Mouse (Mus musculus) lung, postnatal 36 days (tissue): ENCODE results near the gene Fam227a.
A peak's percentile ranks its signal among the peaks of the same experiment; 100 is the strongest.
"Not testable (repeated sequence)": the region's sequence is repeated elsewhere in the genome, so short reads cannot be mapped to it uniquely, and the experiment has no call there.

Source experiments
- DNase-seq: peaks from one replicate; pipeline ENCODE4 v3.0.0; 2022; ENCODE audit warnings: mixed read lengths

Gene Fam227a

DNA sequence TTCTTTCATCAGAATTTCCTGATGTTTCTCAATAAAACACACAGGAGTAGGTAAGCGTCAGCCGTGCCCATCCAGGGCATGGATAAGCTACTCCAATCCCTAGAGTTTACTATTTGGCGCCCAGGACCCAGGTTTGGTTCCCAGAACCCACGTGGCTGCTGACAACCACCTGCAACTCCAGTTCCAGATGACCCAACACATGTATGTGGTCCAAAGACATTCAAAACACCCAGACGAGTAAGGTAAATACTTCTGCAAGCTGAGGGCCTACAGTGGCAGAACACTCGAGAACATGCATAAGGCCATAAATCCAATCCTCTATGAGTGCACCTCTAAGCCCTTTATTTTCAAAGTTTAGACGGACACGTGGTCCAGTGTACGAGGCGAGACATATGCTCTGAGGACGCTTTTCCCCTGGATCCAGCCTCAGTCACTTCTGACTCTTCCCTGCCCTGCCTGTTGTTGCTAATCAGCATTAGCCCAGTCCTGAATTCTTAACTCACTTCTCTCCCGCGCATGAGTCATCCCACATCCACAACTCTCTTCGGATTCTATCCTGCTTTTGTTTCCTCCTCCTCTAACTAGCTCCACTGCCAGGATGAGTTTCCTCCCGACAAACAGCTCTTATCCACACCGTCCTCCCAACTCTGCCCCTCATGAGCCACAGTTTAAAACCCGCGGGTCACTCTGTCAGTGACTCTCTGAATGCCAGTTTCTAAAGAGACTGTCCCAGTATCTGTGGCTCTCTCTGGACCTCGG lies 25.1 kb upstream of the Fam227a start:
- no peak for DNase-seq

GRCm38 (mm10) chr15:79683146-79683545 lies 24.4 kb upstream of the Fam227a start:
- DNase-seq, result no peak

GRCm38 (mm10) chr15:79681973-79682372 lies 23.2 kb upstream of the Fam227a start:
- no peak for DNase-seq

DNA sequence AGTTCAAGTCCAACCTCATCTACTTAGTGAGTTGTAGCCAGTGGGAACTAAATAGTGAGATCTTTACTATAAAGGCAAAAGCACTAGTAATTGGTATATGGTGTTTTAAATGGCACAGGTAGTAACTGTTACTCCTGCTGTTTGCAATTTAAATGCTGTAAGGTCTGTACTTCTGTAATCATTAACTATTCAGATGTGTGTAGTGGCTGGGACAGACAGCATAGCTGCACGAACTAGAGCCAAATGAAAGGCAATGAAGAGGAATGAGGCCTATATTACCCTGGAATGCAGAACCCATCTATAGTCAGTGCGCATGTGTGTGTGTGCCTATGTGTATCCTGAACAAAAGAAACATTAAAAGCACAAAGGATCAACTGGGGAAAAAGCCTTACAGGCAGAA lies 19.2 kb upstream of the Fam227a start:
- no peak for DNase-seq

GRCm38 (mm10) chr15:79671828-79672348 lies 13.1 kb upstream of the Fam227a start:
- DNase-seq, result not testable (repeated sequence)

DNA sequence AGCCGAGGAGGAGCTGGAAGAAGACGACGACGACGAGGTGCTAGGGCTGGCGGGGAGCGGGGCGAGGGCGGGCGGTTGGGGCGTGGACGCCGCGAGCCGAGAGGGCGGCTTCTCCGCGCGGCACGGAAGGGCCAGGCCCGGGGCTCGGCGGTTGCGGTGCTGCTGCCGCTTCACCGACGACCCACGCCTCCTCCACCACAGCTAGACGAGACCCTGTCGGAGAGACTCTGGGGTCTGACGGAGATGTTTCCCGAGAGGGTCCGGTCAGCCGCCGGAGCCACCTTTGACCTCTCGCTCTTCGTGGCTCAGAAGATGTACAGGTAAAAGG lies 12.2 kb upstream of the Fam227a start:
- no peak for DNase-seq

DNA sequence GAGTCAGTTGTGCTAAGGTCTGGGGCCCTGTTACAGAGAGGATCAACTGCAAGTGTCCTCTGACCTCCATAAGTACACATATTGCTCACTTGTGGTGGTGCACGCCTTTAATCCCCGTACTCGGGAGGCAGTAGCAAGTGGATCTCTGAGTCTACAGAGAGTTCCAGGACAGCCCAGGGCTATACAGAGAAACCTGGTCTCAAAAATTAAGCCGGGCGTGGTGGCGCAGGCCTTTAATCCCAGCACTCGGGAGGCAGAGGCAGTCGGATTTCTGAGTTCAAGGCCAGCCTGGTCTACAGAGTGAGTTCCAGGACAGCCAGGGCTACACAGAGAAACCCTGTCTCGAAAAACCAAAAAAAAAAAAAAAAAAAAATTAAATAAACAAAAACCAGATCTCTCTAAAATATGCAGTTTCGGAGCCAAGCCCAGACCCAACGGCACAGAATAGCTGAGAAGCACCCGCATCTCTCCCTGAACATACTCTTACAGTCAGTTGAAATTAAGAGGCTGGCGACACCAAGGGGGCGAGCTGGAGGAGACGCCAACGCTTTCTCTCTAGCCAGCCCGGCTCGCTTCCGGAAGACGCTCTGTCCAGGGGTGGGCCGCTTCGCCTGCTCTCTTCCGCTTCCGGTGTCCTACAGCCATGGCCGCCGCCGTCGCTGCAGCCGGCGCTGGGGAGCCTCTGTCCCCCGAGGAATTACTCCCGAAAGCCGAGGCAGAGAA lies 11.7 kb upstream of the Fam227a start, which contains the start of gene Tomm22:
Gene Tomm22, plus strand, starts transcription at position 613 of the 723 bp plus-strand sequence.
- DNase-seq, result peak; percentile 94

DNA sequence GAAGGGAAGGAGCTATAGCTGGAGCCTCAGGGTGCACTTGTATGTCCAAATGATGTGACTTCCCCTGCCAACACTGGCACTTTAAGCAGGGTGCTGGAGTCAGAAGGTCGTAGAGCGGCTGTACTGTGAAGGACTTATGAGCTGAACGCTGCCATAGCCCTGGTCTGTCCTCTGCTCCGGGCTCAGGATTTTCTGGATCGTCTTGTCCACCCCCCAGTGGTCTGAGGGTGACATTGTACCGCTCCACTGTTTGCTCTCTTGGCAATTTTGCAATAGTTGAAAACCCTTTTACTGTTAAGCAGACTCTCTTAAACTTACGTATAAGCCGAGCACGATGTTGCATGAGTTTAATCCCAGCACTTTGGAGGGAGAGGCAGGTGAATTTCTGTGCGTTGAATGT lies 10.4 kb upstream of the Fam227a start:
- peak; percentile 40 for DNase-seq

- DNase-seq, result no peak
Measured at GRCm38 (mm10) chr15:79664666-79665065, 5.9 kb upstream of the Fam227a start.

GRCm38 (mm10) chr15:79661852-79662251 lies 3.1 kb upstream of the Fam227a start:
- DNase-seq, result peak; percentile 66

GRCm38 (mm10) chr15:79657837-79658530 lies 772 bp downstream of the Fam227a start:
- peak; percentile 97 for DNase-seq

DNA sequence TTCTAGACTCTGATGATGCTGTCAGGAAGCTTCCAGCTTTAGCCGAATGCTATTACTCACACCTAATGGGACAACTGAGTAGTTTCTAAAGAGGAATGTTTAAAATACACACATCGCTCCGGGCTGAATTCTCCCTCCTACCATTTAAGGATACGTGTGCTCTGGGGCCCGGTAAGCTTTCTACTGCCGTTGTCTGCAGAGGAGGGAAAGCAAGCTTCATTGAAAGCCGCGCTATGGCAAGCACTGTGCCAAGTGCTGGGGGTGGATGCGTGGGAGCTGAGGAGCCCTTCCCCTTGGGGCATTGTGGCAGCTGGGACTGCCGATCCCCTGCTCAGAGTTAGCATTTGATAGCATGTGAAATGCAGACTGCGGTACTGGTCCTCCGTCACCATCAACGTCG lies 2.3 kb downstream of the Fam227a start:
- no peak for DNase-seq

DNA sequence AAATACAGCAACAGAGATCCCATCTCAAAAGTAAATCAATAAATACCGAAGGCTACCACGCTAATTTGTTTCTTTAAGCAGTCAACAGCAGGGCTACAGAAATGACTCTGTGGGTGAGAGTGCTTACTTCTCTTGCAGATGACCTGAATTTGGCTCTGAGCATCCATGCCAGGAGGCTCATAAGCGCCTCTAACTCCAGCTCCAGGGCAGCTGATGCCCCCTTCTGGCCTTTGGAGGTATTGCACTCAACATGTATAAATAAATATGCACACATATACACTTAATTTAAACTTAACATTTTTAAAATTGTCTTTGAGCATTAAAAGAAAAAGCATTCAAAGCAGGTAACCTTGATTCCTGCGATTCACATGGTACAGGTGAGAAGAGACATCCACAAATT lies 7.3 kb downstream of the Fam227a start:
- DNase-seq, result no peak

DNA sequence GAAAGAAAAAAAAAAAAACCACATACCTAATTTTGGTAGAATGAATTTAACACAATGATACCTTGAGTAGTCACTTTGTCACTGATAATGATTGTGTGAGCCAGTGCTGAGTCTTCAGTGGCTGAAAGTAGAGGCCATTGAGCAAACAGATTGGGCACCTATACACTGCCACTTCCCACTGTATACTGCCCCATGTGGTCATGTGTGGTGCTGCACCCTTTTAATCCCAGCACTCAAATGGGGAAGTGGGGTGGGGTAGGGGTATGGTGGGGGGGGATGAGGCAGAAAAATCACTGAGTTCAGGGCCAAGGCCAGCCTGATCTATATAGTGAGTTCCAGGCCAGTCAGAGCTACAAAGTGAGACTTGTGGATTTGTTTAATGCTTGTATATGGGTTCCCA lies 8.2 kb downstream of the Fam227a start:
- peak; percentile 51 for DNase-seq

- no peak for DNase-seq
Measured at GRCm38 (mm10) chr15:79648130-79648529, 10.6 kb downstream of the Fam227a start.

- no peak for DNase-seq
Measured at GRCm38 (mm10) chr15:79645483-79645882, 13.3 kb downstream of the Fam227a start.

- DNase-seq, result no peak
Measured at GRCm38 (mm10) chr15:79641135-79641817, 17.5 kb downstream of the Fam227a start.

DNA sequence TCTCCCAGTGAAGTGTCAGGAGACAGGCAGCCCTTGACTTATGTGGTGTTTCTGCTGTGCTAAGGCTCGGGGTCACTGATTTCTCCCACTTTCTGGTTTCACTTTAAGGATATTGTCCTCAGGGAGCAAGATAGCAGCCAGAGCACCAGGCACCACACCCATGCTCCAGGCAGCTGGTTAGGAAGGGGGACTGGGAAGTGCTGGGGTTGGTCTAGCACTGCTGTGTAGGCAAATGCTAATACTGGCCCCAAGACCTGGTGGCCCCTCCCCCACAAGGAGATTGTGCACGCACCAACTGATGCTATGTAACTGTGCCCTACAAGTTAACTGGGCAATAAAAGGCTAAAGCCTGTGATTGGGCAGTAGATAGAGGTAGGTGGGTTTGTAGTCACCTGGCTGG lies 28.3 kb downstream of the Fam227a start:
- DNase-seq, result no peak

- no peak for DNase-seq
Measured at GRCm38 (mm10) chr15:79619770-79620414, 38.9 kb downstream of the Fam227a start.

DNA sequence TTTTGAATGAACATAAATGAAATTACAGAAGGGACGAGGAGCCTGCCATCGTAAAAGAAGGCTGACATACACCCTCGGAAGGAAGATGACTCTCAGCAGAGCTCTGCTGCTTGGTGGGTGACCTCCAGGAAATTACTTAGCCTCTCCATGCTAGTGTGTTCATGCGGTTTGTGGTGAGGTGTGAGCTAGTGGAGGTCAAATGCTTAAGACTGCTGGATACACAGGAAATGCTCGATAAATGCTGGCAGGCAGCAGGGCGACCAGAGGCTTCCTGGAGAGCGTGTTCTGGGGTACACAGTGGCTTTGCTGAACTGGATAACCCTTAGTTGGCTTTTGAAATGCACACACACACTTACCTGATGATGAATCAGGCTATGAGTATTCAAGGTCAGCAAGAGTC lies 40.3 kb downstream of the Fam227a start:
- DNase-seq, result no peak

DNA sequence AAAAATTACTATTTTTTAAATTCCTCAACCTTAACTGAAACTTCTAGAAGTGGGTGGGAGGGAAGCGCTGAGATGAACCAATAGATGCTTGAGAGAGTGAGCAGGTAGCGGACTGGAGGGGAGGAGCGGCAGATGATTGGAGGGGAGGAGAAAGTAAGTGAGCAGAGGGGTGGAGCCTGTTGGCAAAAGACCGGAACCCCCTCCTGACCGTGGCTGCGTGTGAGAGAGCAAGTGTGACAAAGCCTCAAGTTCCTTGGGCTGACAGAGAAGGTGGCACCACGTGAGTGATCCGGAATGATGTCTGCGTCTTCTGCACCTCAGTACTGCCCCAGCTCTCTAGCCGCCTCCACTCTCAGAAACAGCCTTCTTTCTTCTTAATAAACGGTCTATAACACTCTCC lies 41.6 kb downstream of the Fam227a start:
- no peak for DNase-seq

GRCm38 (mm10) chr15:79616729-79617128 lies 42.0 kb downstream of the Fam227a start:
- DNase-seq, result no peak
